Mouse (Mus musculus) right cerebral cortex, adult 18-20 months (tissue): ENCODE data around the gene Gm6401.
"Not testable (repeated sequence)": the region's sequence is repeated elsewhere in the genome, so short reads cannot be mapped to it uniquely, and the experiment has no call there.

Experiments used
- DNase-seq: peaks from one replicate; pipeline ENCODE4 v3.0.0; 2022; ENCODE audit warnings: mixed read lengths

Gene Gm6401

GRCm38 (mm10) chr14:41967827-41968226 lies at the start of gene Gm6401:
TSS of gene Gm6401 (minus strand) at chr14:41967927.
- not testable (repeated sequence) for DNase-seq

GRCm38 (mm10) chr14:41983225-41983624 lies 15.5 kb upstream of the Gm6401 start, which contains the start of gene Gm3543:
TSS of gene Gm3543 (minus strand) at chr14:41983325.
- not testable (repeated sequence) for DNase-seq

GRCm38 (mm10) chr14:41968596-41968995 lies 869 bp upstream of the Gm6401 start:
- not testable (repeated sequence) for DNase-seq

- DNase-seq = not testable (repeated sequence)
Measured at GRCm38 (mm10) chr14:41964095-41964494, 3.6 kb downstream of the Gm6401 start.

GRCm38 (mm10) chr14:41943695-41944094 lies 24.0 kb downstream of the Gm6401 start, which contains the start of gene 1700024B05Rik:
TSS of gene 1700024B05Rik (plus strand) at chr14:41943995.
- DNase-seq = not testable (repeated sequence)

- DNase-seq = not testable (repeated sequence)
Measured at GRCm38 (mm10) chr14:41924649-41925048, 43.1 kb downstream of the Gm6401 start, which contains the start of gene 1700049E17Rik1. TSS of gene 1700049E17Rik1 (plus strand) at chr14:41924949.
